In the genomic region with DNA sequence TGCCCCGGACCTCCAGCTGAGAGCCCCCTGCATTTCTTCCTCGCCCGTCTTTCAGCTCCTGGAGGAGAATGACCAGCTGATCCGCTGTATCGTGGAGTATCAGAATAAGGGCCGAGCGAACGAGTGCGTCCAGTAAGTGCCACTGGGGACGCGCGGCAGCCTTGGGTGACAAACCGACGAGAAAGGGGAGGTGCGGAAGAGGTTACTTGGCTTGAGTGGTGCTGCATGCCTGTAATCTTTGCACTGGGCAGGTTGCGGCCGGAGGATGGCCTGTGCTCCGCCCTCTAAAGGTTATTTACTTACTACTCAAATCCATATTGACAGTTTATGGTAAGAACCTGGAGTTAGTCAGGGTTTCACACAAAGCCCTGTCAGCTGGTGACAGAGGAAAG, we compare ENCODE assay signal across 1 mouse cellular context.
TF ChIP-seq lines count a peak whose summit lies in the region.

No protein-coding gene starts in this region.

TF ChIP-seq in ES-E14, 5 proteins besides CTCF, POLR2A, EP300 and RAD21:
- TF ChIP-seq ZC3H11A (IDR thresholded peaks at IDR 0.05; ENCODE audit: borderline replicate concordance, low read depth, low read length) = no peak
- TF ChIP-seq HCFC1 (IDR thresholded peaks at IDR 0.05; ENCODE audit: borderline replicate concordance, insufficient read depth, low read length) = no peak
- no peak for TF ChIP-seq MAFK (IDR thresholded peaks at IDR 0.05; ENCODE audit: insufficient read depth, low read depth, low read length)
- no peak for TF ChIP-seq ZNF384 (IDR thresholded peaks at IDR 0.05; ENCODE audit: low read depth, low read length)
- TF ChIP-seq CHD2 (IDR thresholded peaks at IDR 0.05; ENCODE audit: low read depth, low read length) = no peak
